17 mouse cellular contexts compared by ENCODE assay signal in genomic region chr16:19010710-19011109, GRCm38 (mm10).
"Had no signal": no experiment of that assay in that cellular context is flagged by ENCODE, and none has a peak within 500 bp of the region (broad histone marks: within the 10 kb centered on the region; RNA-seq: fewer than 3 reads in every experiment).

No protein-coding gene starts in this region.

- H3K27me3 ChIP-seq: liver, embryonic 13.5 days; liver, embryonic 15.5 days; lung, embryonic 15.5 days; megakaryocyte, embryonic 14.5 days; midbrain, embryonic 12.5 days; neural tube, embryonic 12.5 days had no signal

- DNase-seq: liver, embryonic 13.5 days; liver, postnatal 0 days; lung, adult 2 months; lung, postnatal 14 days; lung, postnatal 36 days; midbrain, embryonic 14.5 days; right cerebral cortex, postnatal 14 days; thymus, adult 18-20 months; thymus, postnatal 14 days; thymus, postnatal 36 days had no signal

- H3K36me3 ChIP-seq: liver, embryonic 13.5 days; liver, embryonic 15.5 days; lung, embryonic 15.5 days; midbrain, embryonic 12.5 days; neural tube, embryonic 12.5 days had no signal

- H3K9ac ChIP-seq: liver, embryonic 13.5 days; liver, embryonic 15.5 days; liver, postnatal 0 days; lung, embryonic 15.5 days; midbrain, embryonic 12.5 days; neural tube, embryonic 12.5 days had no signal

- H3K4me1 ChIP-seq: liver, embryonic 13.5 days; liver, embryonic 15.5 days; lung, embryonic 15.5 days; megakaryocyte, embryonic 14.5 days; midbrain, embryonic 12.5 days; neural tube, embryonic 12.5 days had no signal

- H3K4me2 ChIP-seq: liver, embryonic 13.5 days; liver, embryonic 15.5 days; lung, embryonic 15.5 days; midbrain, embryonic 12.5 days; neural tube, embryonic 12.5 days had no signal

- H3K4me3 ChIP-seq: liver, embryonic 13.5 days; liver, embryonic 15.5 days; lung, embryonic 15.5 days; megakaryocyte, embryonic 14.5 days; midbrain, embryonic 12.5 days; neural tube, embryonic 12.5 days had no signal

- ATAC-seq: liver, postnatal 0 days; lung, postnatal 0 days had no signal

- H3K9me3 ChIP-seq: liver, embryonic 13.5 days; liver, embryonic 15.5 days; lung, embryonic 15.5 days; megakaryocyte, embryonic 14.5 days; midbrain, embryonic 12.5 days; neural tube, embryonic 12.5 days had no signal

- H3K27ac ChIP-seq: liver, embryonic 13.5 days; liver, embryonic 15.5 days; lung, embryonic 15.5 days; macrophage; midbrain, embryonic 12.5 days; neural tube, embryonic 12.5 days had no signal
